Mouse (Mus musculus) forebrain, postnatal 0 days (tissue): Measurements from ENCODE around the gene Art3. TPM values are rescaled to one million over a fixed set of nuclear protein-coding genes. Genes with fewer than 3 reads are reported as not detected.

Source experiments
- ATAC-seq: fragments of 200-750 bp; cut with Nextera tagmentation; 2 replicates; pipeline ENCODE4 v1.8.0; 2017; ENCODE audit warnings: mild to moderate bottlenecking, moderate library complexity
- DNase-seq: peaks from one replicate; pipeline ENCODE4 v3.0.0-alpha.2; 2015
- H3K27ac ChIP-seq: fragments of 300-500 bp; sonication (generic); 2 replicates; pipeline ENCODE4 v1.5.1; 2014; ENCODE audit warnings: low read depth, mild to moderate bottlenecking, antibody characterized with exemption, low read length, moderate library complexity, mixed read lengths
- H3K27me3 ChIP-seq: fragments of 300-500 bp; sonication (generic); 2 replicates; pipeline ENCODE4 v1.6.1; 2014; ENCODE audit warnings: mild to moderate bottlenecking, low read length, mixed read lengths; ENCODE audit not compliant: insufficient read depth
- H3K36me3 ChIP-seq: fragments of 300-500 bp; sonication (generic); 2 replicates; pipeline ENCODE4 v1.6.1; 2014; ENCODE audit warnings: mild to moderate bottlenecking, moderate library complexity; ENCODE audit not compliant: insufficient read depth
- H3K4me1 ChIP-seq: fragments of 300-500 bp; sonication (generic); 2 replicates; pipeline ENCODE4 v1.6.1; 2014; ENCODE audit warnings: antibody characterized with exemption; ENCODE audit not compliant: insufficient read depth
- H3K4me2 ChIP-seq: fragments of 300-500 bp; sonication (generic); 2 replicates; pipeline ENCODE4 v1.6.1; 2014; ENCODE audit warnings: low read depth, mild to moderate bottlenecking, moderate library complexity
- H3K4me3 ChIP-seq: fragments of 300-500 bp; sonication (generic); 2 replicates; pipeline ENCODE4 v1.5.1; 2014; ENCODE audit warnings: low read depth, low read length, mixed read lengths
- H3K9ac ChIP-seq: fragments of 300-500 bp; sonication (generic); 2 replicates; pipeline ENCODE4 v1.6.1; 2014; ENCODE audit warnings: mild to moderate bottlenecking
- H3K9me3 ChIP-seq: fragments of 300-500 bp; sonication (generic); 2 replicates; pipeline ENCODE4 v1.6.1; 2016; ENCODE audit warnings: low read length
- CTCF ChIP-seq: sonication (generic); IDR thresholded peaks from 2 replicates; pipeline ENCODE4 v1.5.1; 2016; ENCODE audit warnings: antibody characterized with exemption, control low read depth, low read depth
- WGBS: fragments of 180-500 bp; shearing (Covaris S2); extraction: QIAGEN DNeasy Blood & Tissue Kit; methylation state at CpG from one replicate; pipeline ENCODE4 v1.1.7; 2014; 5-methylcytosine and 5-hydroxymethylcytosine counted together
- polyA plus RNA-seq: library from polyadenylated mRNA; unstranded; fragments of >200 nt; fragmentation: Nextera tagmentation; extraction: Ambion mirVana; gene quantifications from 2 replicates; pipeline ENCODE4 v1.2.1, GENCODE M21; 2015
- total RNA-seq: library from RNA; depleted of rRNA; stranded (reverse); fragments of >200 nt; gene quantifications from 2 replicates; pipeline ENCODE4 v1.2.3, GENCODE M21; 2014

The Art3 gene
- total and polyA plus RNA-seq, 2 experiments from 2014 or later, result 3.5 to 8.0 TPM

DNA sequence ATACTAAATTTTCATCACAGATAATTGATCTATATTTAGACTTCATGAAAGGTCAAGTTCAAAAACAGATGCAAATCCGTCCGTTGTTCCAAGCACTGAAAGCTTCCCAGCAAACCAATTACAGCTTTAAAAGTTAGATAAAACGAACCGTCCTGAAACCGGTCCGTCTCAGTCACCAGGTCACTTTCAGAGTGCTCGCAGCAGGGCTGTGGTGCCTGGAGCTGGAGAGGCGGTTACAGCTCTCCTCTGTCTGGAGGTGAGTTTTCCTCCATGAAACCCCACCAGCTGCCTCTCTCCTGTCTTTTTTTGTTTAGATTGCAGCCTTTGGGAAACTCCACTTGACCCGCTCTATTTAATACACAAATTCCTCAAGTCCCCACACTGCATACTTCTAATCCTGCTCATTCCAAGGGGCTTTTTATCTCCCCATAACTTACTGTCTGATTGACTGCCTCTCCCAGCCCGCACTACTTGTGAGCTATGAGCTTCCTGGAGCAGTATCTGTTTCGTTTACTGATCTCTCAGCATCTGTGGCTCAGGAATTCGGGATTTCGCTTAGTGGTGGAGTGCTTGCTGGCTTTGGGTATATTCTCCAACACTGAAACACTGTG is 45.3 kb downstream of the Art3 start:
- Histone ChIP-seq H3K4me3 (no peak overlapping the region), H3K36me3 (no peaks in the 10 kb centered on the region), H3K4me2 (no peak overlapping the region), H3K4me1 (no peaks in the 10 kb centered on the region), H3K27me3 (no peaks in the 10 kb centered on the region), H3K9me3 (no peaks in the 10 kb centered on the region), H3K9ac (no peak overlapping the region), H3K27ac (no peak overlapping the region)
- no peak for TF ChIP-seq CTCF
- ATAC-seq (no peak), DNase-seq (no peak)
- 26% methylated on average over 13 of the region's 13 CpGs for WGBS

DNA sequence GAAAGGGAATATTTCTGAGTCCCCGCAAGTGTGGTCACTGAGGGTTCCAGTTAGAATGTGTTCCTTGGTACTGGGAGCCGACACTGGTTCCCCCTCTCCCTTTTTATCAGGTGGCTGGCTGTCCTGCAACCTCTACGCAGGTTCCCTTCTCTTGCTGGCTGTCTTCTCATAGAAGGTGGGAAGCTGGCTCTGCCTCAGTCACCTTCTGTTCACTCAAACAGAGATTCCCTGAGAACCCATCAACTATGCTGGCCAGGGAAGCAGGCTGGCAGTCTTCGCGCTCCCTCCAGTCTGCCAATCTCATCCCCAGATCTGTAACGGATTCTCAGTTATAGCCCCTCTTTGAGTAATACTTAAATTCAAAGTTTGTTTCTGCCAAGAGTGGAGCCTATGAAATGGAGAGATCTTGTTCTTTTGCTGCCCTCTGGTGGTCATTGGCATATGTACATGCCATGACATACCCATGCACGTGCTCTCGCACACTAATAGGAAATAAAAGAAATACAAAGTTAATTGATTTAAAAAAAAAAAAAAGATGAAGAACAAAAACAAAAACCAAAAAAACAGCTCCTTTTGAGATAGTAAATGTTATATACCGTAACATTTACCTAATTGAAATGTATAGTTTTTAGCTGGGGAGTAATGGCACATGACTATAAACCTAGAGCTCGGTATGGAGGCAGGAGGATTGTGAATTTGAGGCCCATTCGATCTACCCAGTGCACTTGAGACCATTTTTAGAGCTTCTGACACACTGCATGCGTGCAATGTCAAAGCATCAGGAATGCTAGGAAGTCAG is 50.1 kb downstream of the Art3 start:
- TF ChIP-seq CTCF, result peak; percentile 86
- H3K9me3 ChIP-seq, result no peaks in the 10 kb centered on the region
- ATAC-seq, result peak; percentile 93
- peak; percentile 91 for DNase-seq
- no peaks in the 10 kb centered on the region for H3K4me1 ChIP-seq
- H3K27me3 ChIP-seq, result no peaks in the 10 kb centered on the region
- H3K4me3 ChIP-seq, result no peak overlapping the region
- no peak overlapping the region for H3K27ac ChIP-seq
- no peak overlapping the region for H3K9ac ChIP-seq
- WGBS, result 32% methylated on average over 12 of the region's 12 CpGs
- H3K4me2 ChIP-seq, result no peak overlapping the region
- H3K36me3 ChIP-seq, result no peaks in the 10 kb centered on the region

DNA sequence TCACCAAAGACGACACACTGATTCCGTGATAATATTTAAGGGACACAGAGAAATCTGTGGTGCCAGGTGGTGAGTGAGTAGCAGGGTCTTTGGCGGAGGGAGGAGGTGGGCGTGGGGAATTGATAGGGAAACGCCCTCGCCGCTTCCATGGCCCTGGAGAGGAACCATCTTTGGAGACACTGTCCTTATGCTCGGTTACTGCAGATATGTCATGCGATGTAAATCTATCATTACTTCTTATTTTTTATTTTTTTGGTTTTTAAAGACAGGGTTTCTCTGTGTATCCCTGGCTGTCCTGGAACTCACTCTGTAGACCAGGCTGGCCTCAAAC is 50.7 kb downstream of the Art3 start:
- Histone ChIP-seq H3K4me3 (no peak overlapping the region), H3K4me1 (no peaks in the 10 kb centered on the region), H3K9ac (no peak overlapping the region), H3K27me3 (no peaks in the 10 kb centered on the region), H3K9me3 (no peaks in the 10 kb centered on the region), H3K36me3 (no peaks in the 10 kb centered on the region), H3K4me2 (no peak overlapping the region), H3K27ac (no peak overlapping the region)
- WGBS, result 67% methylated on average over 9 of the region's 9 CpGs
- ATAC-seq, result no peak
- DNase-seq, result no peak
- TF ChIP-seq CTCF, result no peak

DNA sequence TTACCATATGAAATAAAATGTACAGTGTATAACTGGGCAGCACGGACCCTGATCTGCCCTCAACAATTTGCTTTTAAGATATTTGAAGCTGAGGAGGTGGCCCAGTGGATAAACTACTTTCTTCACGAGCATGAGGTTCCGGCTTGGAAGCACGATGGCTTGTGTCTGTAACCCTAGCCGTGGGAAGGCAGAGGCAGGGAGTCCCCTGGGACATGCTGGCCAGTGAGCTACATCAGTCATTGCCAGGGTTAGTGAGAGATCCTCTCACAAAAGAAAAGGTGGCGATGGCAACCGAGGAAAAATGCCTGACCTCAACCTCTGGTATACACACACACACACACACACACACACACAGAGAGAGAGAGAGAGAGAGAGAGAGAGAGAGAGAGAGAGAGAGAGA is 52.1 kb downstream of the Art3 start:
- no peaks in the 10 kb centered on the region for H3K36me3 ChIP-seq
- no peak for DNase-seq
- no peaks in the 10 kb centered on the region for H3K9me3 ChIP-seq
- no peak overlapping the region for H3K4me3 ChIP-seq
- H3K4me1 ChIP-seq, result no peaks in the 10 kb centered on the region
- no peak overlapping the region for H3K9ac ChIP-seq
- no peak for TF ChIP-seq CTCF
- H3K27ac ChIP-seq, result no peak overlapping the region
- no peak for ATAC-seq
- H3K27me3 ChIP-seq, result no peaks in the 10 kb centered on the region
- WGBS, result 67% methylated on average over 7 of the region's 7 CpGs
- no peak overlapping the region for H3K4me2 ChIP-seq

DNA sequence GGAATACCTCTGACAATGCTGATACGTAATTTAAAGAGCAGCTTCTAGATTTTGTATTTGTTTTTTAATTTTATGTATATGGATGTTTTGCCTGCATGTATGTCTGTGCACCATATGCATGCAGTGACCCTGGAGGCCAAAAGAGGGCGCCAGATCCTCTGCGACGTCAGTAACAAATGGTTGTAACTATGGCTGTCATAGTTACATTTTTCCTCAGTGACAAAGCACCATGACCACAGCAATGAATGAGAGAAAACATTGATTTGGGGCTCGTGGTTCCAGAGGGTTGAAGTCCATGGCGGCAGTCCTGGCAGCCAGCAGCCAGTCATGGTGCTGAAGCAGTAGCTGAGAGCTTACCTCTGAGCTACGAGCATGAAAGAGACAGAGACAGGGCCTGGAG is 53.2 kb downstream of the Art3 start:
- Histone ChIP-seq H3K9ac (no peak overlapping the region), H3K27me3 (no peaks in the 10 kb centered on the region), H3K4me2 (no peak overlapping the region), H3K9me3 (no peaks in the 10 kb centered on the region), H3K4me3 (no peak overlapping the region), H3K4me1 (no peaks in the 10 kb centered on the region), H3K36me3 (no peaks in the 10 kb centered on the region), H3K27ac (no peak overlapping the region)
- DNase-seq (peak; percentile 33), ATAC-seq (no peak)
- peak; percentile 62 for TF ChIP-seq CTCF
- WGBS, result 42% methylated on average over 7 of the region's 7 CpGs

DNA sequence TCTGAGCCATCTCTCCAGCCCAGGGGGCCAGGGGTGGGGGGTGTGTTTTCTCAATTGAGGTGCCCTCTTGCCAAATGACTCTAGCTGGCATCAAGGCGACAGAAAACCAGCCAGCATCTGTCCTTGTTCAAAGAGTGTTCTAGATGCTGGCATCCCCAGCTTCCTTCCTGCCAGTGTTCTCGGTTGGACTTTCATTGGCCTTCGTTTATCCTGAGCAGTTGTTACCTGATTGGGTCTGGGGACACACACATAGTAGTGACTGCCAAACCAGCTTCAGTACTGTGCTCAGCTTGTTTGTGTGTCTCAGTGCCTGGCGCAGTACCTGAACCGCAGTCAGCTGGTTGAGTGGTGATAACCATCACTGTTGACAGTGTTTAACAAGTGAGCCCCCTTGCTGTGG is 54.5 kb downstream of the Art3 start:
- Histone ChIP-seq H3K9me3 (no peaks in the 10 kb centered on the region), H3K27me3 (peaks cover 4% of the 10 kb centered on the region; the same call in 1 of the 2 replicates), H3K9ac (no peak overlapping the region), H3K36me3 (no peaks in the 10 kb centered on the region), H3K4me1 (no peaks in the 10 kb centered on the region), H3K27ac (no peak overlapping the region), H3K4me2 (no peak overlapping the region), H3K4me3 (no peak overlapping the region)
- TF ChIP-seq CTCF, result no peak
- 77% methylated on average over 5 of the region's 5 CpGs for WGBS
- ATAC-seq, result no peak
- DNase-seq, result no peak

DNA sequence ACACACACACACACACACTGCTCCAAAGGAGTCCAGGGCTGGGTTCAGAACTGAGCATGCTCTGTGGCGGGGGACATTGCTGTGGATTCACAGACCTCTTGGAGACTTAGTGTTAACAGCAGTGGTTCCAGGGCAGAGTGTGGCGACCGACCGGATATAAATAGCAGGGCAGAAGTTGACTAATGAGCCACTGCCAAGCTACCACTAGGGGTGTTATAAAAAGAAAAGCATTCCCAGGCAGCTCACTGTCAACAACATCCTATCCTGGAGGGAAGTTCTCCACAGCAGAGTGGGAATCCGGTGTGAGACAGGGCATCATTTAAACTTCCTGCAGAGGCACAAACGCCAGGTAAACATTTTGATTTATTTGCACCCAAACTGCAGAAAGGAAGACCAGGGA is 55.0 kb downstream of the Art3 start:
- TF ChIP-seq CTCF, result peak; percentile 35
- 41% methylated on average over 6 of the region's 6 CpGs for WGBS
- Histone ChIP-seq H3K9me3 (no peaks in the 10 kb centered on the region), H3K27me3 (peaks cover 4% of the 10 kb centered on the region; the same call in 1 of the 2 replicates), H3K4me1 (no peaks in the 10 kb centered on the region), H3K36me3 (no peaks in the 10 kb centered on the region), H3K27ac (no peak overlapping the region), H3K9ac (no peak overlapping the region), H3K4me3 (no peak overlapping the region), H3K4me2 (no peak overlapping the region)
- no peak for DNase-seq
- peak; percentile 16; the same call in 1 of the 2 replicates for ATAC-seq
